Mouse (Mus musculus) adrenal gland (tissue): ENCODE results near the gene Taf9.

Experiments used
- intact Hi-C: fragments of 180-260 bp; cut with DNase I; formaldehyde crosslinking; loops from one replicate; pipeline ENCODE4 v1.15.1; 2025

Taf9 gene

DNA sequence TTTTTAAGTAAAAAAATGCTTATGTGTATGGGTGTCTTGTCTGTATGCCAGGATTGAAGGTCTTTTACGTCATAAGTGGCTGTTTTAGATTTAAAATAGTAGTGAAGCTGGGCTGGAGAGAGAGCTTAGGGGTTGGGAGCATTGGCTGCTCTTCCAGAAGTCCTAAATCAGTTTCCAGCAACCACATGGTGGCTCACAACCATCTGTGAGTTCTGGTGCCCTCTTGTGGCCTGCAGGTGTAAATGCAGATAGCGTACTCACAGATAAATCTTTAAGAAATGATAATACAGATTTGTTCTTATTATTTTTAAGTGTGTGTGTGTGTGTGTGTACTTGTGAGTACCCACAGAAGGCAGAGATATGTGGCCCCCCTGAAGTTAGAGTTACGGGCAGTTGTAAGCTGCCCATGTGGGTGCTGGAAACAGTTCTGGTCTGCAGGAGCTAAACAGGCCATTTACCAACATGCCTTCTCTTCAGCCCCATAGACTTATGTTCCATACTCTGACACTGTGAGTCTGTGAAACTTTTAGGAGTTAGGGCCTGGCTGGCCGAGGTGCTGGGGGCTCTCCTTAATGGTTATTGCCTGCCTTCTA is 8.6 kb downstream of the Taf9 start:
- intact Hi-C loops, result loop anchor here (10.0 kb wide), 1 partner anchor 555 kb away; the partner anchor contains the start of genes Bdp1 and Serf1

DNA sequence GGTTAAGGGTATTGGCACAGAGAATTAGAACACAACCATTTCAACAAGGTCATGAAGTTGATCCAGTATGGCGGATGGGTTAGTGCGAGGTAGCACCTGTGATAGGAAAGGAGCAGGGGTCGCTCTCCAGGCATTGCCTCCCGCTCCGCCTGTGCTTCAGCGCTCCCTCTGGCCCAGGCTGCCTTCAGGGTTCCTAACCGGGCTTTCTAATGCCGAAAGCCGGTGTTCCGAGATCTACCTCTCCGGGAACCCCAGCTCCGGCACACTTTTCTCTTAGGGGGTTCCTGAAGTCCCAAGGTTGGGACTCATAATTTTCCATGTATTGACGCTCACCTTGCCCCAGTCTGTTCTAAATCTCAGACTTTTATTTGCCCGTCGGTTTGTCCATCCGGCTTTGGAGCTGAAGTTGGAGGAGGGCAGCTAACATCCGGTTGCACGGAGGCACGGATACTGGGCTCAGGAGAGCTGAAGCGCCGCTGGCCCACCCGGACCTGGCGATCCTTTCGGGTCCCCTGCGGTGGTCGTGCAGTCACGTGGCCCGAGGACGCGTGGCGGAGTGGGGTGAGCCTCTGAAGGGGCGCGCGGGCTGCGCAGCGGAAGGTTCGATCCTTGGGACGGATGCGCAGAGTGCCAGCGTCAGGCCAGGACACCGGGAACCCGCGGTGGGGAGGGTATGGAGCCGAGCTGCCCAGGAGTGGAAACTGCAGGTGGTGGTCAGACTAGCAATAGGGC is 18.1 kb downstream of the Taf9 start, which contains the start of gene Ccdc125:
Ccdc125 (plus strand) TSS at position 427 of the 732 bp plus-strand sequence.
- intact Hi-C loops, result no loop called here

DNA sequence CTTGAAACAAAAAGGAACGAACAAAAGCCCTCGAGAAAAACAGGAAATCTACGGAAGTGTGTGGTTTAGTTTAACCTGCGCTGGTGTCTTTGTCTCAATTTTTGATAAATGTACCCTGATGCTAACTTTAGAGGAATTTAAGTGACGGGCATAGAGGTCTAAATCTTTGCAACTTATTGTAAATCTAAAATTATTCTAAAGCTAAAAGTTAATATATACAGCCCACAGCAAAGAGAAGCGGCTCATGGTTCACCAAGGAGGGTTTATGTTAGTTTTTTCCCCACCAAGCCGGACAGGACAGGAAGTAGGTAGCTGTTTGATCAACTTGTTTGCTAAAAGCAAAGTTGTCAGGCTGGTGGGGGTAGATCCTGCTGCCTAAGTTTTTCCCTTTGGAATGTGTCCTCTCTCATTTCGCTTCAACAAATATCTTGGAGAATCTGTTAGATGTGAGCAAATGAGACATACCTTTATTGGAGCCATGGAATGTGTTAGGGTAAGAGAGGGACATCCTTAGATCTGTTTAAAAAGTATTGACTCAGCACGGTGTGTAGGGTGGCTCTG is 18.9 kb downstream of the Taf9 start:
- intact Hi-C loops, result no loop called here

DNA sequence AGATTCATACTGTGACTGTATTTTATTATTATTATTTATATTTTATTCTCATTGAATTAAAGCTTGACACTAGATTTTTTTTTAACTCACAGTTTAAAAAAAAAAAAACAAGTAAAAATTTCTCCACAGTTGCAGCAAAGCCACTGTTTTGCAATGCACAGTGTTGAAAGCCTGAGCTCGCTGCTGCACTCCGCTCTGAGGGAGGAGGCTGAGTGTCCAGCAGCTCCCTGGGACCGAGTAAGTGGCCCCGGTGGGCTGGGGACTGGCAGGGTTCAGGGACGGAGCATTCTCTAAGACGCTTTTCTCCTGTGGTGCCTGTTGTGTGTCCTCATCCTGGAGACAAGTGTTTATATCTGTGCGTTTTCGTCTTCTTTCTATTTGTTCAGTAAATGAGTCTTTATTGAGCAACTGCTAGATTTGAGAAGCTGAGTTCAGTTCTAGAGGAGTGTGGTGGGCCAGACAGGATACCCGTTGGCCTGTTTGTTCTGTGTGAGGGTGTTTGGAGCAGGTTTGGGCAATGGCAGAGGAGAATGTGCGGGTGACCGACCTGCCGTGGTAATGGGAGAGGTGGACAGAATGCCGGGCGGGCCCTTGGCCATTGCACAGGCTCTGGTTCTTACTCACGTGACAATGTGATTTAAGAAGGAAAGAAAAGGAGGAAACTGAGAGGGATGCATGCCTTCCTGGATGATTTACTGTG is 24.7 kb downstream of the Taf9 start:
- intact Hi-C loops, result no loop called here

DNA sequence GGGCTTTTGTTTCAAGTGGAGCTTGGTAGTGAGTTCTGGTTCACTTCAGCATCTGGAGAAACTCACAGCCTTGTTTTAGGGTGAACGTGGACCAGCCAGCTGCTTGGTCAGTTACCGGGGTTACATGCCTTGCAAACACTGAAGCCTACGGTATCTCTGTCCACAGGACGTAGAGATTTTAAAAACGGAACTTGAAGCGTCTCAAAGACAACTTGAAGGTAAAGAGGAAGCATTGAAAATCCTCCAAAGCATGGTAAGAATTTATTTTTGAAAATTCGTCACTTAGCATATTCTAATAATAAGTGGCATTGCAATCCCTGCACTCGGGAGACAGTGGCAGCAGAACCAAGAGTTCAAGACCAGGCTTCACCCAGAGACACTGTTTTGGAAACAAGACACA is 30.2 kb downstream of the Taf9 start:
- intact Hi-C loops, result no loop called here

DNA sequence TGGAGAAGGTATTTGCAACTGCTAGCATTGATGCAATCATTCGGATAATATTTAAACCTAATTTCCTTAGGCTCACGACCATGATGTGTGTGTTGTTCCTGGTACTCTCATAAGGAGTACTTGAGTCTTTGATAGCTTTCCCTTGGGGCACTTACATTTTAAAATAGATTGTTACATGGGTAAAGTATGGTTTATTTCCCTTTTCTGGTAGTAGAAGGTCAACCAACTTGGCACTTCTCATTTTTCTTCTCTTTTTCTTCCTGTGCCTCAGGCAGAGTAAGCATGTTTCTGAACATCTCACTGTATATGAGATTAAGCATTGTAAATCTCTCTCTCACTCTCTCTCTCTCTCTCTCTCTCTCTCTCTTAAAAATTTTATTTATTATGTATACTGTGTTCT is 31.5 kb downstream of the Taf9 start:
- intact Hi-C loops, result no loop called here

DNA sequence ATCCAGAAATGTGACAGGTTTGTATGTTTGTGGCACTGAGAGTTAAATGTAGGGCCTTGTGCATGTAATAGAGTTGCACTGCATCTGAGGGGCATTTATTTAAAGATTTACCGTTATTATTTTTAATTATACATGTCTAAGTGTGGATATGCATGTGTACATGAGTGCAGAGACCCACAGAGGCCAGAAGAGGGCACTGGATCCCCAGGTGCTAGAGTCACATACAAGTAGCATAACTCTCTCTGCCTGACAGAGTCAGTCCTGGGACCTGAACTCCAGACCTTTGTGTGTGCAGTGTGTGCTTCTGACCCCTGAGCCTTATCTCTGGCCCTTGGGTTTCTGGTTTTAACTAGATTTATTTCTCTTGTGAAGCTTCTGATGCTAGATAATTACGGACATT is 33.0 kb downstream of the Taf9 start:
- intact Hi-C loops, result no loop called here

DNA sequence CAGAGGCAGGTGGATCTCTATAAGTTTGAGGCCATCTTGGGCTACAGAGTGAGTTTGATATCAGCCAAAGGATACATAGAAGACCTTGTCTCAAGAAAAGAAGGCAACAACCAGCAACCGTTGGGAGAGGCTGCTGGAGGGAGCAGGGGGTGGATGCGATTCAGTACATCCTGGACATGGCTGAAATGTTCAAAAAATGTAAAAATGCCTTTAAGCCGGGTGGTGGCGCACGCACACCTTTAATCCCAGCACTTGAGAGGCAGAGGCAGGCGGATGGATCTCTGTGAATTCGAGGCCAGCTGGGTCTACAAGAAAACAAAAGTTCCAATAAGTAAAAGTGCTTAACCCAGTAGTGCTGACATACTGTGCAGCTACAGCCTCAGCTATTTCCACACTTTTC is 36.1 kb downstream of the Taf9 start:
- intact Hi-C loops, result no loop called here

DNA sequence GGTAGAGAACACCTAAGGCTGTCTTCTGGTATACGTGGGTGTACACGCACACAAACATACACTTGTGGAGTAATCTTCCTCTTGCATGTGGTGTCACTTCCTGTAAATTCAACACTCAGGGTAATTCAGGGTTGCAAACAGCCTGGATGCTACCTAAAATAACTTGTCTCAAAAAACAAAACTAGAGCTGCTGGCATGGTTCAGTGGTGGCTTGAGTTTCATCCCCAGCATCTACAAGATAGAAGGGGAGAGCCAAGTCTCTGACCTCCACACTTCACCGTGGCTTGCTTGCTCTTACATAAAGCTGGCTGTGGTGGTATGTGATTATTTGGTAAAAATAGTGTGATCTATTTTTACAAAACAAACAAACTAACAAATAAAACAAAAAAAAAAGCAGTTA is 46.2 kb downstream of the Taf9 start:
- intact Hi-C loops, result no loop called here

DNA sequence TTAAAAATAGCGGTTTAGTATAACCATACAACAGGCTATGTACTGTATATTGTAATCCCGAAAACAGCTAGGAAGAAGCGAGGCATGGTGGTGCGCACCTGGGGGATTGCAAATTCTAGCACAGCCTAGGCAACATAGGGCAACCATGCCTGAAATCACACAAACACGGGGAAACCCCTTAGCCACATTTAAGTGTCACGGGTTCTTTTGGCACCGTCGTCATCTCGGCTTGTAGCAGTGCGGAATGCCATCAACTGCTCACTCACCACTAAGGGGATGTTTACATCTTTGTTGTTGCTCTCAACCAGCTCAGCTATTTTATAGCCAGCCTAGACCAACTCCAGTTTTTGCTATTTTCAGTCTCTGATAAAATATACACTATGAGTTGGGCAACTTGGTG is 47.5 kb downstream of the Taf9 start:
- intact Hi-C loops, result no loop called here

DNA sequence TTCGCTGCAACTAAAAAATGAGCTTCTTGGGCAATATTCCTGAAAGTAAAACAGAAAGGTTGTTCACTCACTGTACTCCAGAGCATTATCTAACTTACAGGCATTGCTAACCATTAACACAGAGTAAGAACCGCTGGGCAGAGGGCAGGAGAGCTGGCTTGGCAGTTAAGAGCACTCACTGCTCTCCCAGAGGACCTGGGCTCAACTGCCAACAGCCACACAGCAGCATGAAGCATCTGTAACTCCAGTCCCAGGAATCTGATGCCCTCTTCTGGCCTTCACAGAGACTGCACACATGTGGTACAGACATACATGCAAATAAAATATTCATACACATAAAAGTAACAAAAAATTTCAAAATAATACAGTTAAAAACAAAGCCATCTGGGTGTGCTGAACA is 52.1 kb downstream of the Taf9 start:
- intact Hi-C loops, result no loop called here
